Mouse (Mus musculus) spleen, adult 2 months (tissue): ENCODE measurements around the gene Itpr3. TPM values are rescaled to one million over a fixed set of nuclear protein-coding genes. Genes with fewer than 3 reads are reported as not detected.

Experiments
- DNase-seq, 2 experiments: peaks; one replicate each; pipeline versions ENCODE4 v3.0.0 to v3.0.0-alpha.2; 2012 to 2021; ENCODE audit warnings: low spot score in 2 of 2, low read depth in 1 of 2
- H3K27ac ChIP-seq: fragments of 200-500 bp; 2 replicates; pipeline ENCODE4 v1.5.1; 2012; ENCODE audit warnings: low read length, inconsistent platforms; ENCODE audit not compliant: insufficient read depth
- H3K27me3 ChIP-seq: fragments of 200-500 bp; 2 replicates; pipeline ENCODE4 v1.6.1; 2012; ENCODE audit warnings: mild to moderate bottlenecking, moderate library complexity, low read length, inconsistent platforms; ENCODE audit not compliant: control insufficient read depth, insufficient read depth
- H3K36me3 ChIP-seq: fragments of 200-500 bp; 2 replicates; pipeline ENCODE4 v1.6.1; 2012; ENCODE audit warnings: mild to moderate bottlenecking, low read length, inconsistent platforms; ENCODE audit not compliant: control insufficient read depth, insufficient read depth
- H3K4me1 ChIP-seq: fragments of 200-500 bp; 2 replicates; pipeline ENCODE4 v1.6.1; 2011; ENCODE audit warnings: inconsistent platforms; ENCODE audit not compliant: control insufficient read depth, insufficient read depth, insufficient read length
- H3K4me3 ChIP-seq: fragments of 200-500 bp; 2 replicates; pipeline ENCODE4 v1.5.1; 2011; ENCODE audit warnings: mild to moderate bottlenecking, inconsistent platforms; ENCODE audit not compliant: insufficient read depth, insufficient read length; ENCODE audit errors: extremely low read depth
- CTCF ChIP-seq: fragments of 200-500 bp; IDR thresholded peaks from 2 replicates; pipeline ENCODE4 v1.5.1; 2011; ENCODE audit warnings: mild to moderate bottlenecking, inconsistent platforms; ENCODE audit not compliant: insufficient read depth, insufficient read length, insufficient replicate concordance; ENCODE audit errors: extremely low read depth
- POLR2A ChIP-seq: fragments of 200-500 bp; IDR thresholded peaks from 2 replicates; pipeline ENCODE4 v1.6.1; 2011; ENCODE audit warnings: low read depth, low read length, inconsistent platforms
- WGBS: fragments of 180-500 bp; shearing (Covaris S2); methylation state at CpG from one replicate; pipeline ENCODE4 v1.1.7; 2018; 5-methylcytosine and 5-hydroxymethylcytosine counted together
- polyA plus RNA-seq: library from polyadenylated mRNA; depleted of rRNA; stranded (reverse); fragments of >200 nt; gene quantifications from 2 replicates; pipeline ENCODE4 v1.2.3, GENCODE M21; 2012

Gene Itpr3
- polyA plus RNA-seq, 1 experiment = 50.9 TPM

DNA sequence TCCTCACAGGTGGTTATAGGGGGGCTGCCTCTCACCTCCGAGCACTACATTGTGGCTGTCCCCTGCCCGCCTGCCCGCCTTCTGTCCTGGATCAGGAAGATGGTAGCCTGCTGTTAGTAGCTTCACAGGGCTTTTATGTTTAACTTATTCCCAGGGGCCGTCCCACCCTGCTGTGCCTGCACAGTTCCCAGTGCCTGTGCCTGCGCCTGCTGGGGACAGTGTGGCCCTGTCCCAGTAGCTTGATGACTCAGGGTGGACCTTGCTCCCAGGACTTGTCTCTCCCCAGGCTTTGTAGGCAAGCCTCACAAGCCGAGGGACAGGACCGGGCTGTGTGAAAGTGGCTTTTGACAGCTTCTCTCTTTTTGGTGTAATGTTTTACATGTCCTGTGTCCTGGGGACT lies 64.7 kb downstream of the Itpr3 start:
- DNase-seq = no peak
- Histone ChIP-seq H3K27me3 (no peaks in the 10 kb centered on the region), H3K36me3 (peaks cover 63% of the 10 kb centered on the region), H3K4me3 (no peak overlapping the region), H3K27ac (no peak overlapping the region), H3K4me1 (peaks cover 10% of the 10 kb centered on the region; the same call in 1 of the 2 replicates)
- TF ChIP-seq CTCF = no peak
- TF ChIP-seq POLR2A = no peak
- WGBS = 88% methylated on average over 7 of the region's 7 CpGs

DNA sequence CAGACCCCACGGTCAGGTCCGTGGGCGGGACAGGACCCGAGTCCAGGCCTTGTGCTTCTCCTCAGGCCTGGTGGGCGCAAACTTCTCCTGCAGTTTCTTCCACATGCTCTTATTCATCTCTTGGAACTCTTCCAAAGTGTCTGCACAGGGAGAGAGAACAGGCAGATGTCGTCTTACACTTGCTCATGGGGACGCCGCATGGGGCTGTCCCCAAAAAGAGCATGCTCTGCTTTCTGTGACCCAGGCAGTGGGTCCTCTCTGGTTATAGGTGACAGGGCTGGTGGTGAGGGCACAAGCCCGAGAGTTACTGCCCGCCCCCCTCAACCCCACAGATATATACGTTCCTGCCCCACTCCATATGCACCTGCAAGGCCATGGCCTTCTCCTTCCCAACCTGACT lies 65.6 kb downstream of the Itpr3 start:
- Histone ChIP-seq H3K36me3 (peaks cover 55% of the 10 kb centered on the region), H3K27ac (no peak overlapping the region), H3K4me3 (no peak overlapping the region), H3K27me3 (no peaks in the 10 kb centered on the region), H3K4me1 (peaks cover 10% of the 10 kb centered on the region; the same call in 1 of the 2 replicates)
- TF ChIP-seq CTCF = no peak
- TF ChIP-seq POLR2A = no peak
- WGBS = 93% methylated on average over 11 of the region's 11 CpGs
- DNase-seq = no peak

DNA sequence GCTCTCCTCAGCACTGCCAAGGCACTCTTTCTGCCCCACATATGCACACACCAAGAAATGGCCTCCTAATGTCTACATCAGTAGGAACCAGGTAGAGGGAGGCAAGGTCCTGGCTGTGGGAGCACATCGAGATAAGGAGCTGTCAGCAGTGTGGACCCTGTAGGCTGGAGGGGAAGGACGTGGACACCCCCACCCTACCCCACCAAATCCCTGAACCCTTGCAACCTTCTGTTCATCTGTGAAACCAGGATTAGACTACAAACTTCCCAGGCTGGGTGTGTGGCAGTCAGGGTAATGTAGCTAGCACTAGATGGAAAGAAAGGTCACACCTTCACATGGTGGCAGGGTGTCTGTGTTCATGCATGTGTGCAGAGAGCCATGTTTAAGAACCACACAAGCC lies 66.0 kb downstream of the Itpr3 start:
- WGBS = 89% methylated on average over 2 of the region's 2 CpGs
- Histone ChIP-seq H3K27ac (no peak overlapping the region), H3K36me3 (peaks cover 51% of the 10 kb centered on the region), H3K4me3 (no peak overlapping the region), H3K27me3 (no peaks in the 10 kb centered on the region), H3K4me1 (peaks cover 10% of the 10 kb centered on the region; the same call in 1 of the 2 replicates)
- DNase-seq = no peak
- TF ChIP-seq CTCF = no peak
- TF ChIP-seq POLR2A = no peak

DNA sequence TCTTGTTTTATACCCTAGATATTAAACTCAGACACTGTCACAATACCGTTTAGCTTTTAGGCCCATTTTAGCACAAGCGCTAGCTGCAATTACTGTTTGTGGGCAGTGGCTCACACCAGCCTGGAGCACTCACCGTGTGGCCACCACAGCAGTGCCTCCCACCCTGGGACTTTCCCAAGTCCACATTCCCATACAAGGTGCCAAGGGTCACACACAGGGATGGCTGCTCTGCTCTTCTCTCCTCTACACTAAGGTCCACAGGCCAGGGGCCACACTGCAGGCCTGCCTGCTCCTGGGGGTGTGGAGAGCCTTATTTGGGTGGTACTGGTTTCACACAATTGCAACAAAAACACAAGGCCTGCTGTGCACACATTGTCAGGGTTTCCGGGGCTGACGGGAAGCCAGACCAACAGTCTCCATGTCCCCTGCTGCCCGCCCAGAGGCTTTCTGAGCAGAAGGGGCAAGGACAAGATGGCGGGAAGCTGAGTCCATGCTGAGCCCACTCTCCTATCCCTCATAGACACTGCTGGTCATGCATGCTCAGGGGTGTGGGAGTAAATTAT lies 66.8 kb downstream of the Itpr3 start:
- no peak for TF ChIP-seq CTCF
- TF ChIP-seq POLR2A = no peak

DNA sequence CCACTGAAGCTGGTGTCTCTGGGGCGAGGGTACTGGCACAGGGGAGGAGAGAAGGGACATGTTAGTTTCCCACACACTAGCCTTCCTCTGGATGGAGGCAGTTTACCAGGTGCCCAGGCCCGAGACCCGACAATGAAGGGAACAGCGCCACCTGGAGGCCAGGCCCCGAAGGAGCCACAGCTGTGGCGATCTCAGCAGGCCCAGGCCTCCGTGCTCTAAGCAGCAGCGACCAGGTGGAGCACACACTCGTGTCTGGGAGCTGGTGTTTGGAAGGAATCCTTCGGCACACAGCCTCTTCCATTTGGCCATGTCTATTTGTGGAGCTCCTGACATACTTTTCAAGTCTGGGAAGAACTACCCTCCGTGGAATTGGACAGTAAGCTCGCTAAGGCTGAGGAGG lies 68.1 kb downstream of the Itpr3 start:
- H3K4me3 ChIP-seq = no peak overlapping the region
- no peak overlapping the region for H3K27ac ChIP-seq
- 49% methylated on average over 12 of the region's 12 CpGs for WGBS
- TF ChIP-seq CTCF (peak; percentile 92), POLR2A (no peak)
- no peaks in the 10 kb centered on the region for H3K4me1 ChIP-seq
- H3K36me3 ChIP-seq = peaks cover 37% of the 10 kb centered on the region
- H3K27me3 ChIP-seq = no peaks in the 10 kb centered on the region
- peak; percentile 26 to 75 for DNase-seq

More for the DNA sequence above, 66.8 kb downstream of the Itpr3 start:
- Histone ChIP-seq H3K4me3 (no peak overlapping the region), H3K4me1 (peaks cover 8% of the 10 kb centered on the region; the same call in 1 of the 2 replicates), H3K27ac (no peak overlapping the region), H3K36me3 (peaks cover 46% of the 10 kb centered on the region), H3K27me3 (no peaks in the 10 kb centered on the region)
- DNase-seq = no peak
- 86% methylated on average over 7 of the region's 7 CpGs for WGBS

DNA sequence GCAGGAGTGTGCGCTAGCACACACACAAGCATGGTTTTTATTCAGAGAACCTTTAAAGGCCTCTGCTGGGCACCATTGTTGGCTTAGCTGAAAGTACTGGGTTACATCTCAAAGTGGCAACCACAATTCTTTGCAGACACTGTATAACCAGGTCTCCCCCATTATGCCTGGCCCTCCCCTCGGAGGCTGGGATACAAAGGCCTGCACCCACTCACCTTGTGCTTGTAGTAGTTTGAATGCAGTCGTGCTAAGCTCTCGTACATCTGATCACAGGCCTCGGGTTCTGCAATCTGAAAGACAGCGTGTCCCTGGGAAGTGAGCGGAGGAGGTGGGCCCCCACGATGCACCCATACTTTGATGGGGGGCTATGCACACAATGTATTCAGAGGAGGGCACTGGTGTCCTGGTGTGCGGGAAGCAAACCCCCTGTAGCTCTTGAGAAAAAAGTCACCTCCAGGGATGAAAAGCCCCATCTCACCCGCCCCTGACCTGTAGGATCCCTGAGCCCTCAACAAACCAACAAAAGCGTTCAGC lies 68.6 kb downstream of the Itpr3 start:
- Histone ChIP-seq H3K27me3 (no peaks in the 10 kb centered on the region), H3K27ac (no peak overlapping the region), H3K36me3 (peaks cover 32% of the 10 kb centered on the region), H3K4me1 (no peaks in the 10 kb centered on the region), H3K4me3 (no peak overlapping the region)
- no peak for DNase-seq
- 95% methylated on average over 11 of the region's 11 CpGs for WGBS
- TF ChIP-seq CTCF (no peak), POLR2A (no peak)

DNA sequence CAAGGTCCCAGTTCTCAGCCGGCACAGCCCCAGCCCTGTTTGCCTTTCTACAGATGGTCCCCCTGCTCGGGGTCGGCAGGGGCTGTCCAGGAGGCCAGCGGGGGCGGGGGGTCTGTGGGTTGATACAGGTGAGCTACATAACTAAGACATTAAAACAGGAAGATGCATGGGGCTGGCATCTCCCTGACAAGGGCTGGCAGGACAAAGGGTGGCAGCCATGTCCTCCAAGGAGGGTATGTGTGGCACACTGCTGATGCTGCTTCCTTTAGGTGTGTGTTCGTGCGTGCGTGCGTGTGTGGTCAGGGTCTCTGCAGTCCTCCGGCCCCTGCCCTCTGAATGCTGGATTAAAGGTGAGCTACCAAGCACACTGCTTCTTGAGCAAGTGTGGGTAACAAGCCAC lies 69.9 kb downstream of the Itpr3 start:
- Histone ChIP-seq H3K4me1 (no peaks in the 10 kb centered on the region), H3K27ac (no peak overlapping the region), H3K4me3 (no peak overlapping the region), H3K36me3 (peaks cover 20% of the 10 kb centered on the region), H3K27me3 (no peaks in the 10 kb centered on the region)
- TF ChIP-seq CTCF (no peak), POLR2A (no peak)
- WGBS = 95% methylated on average over 10 of the region's 10 CpGs
- DNase-seq = no peak
